Mouse (Mus musculus) adrenal gland, adult 18-20 months (tissue): ENCODE results near the gene Ctns. TPM values are rescaled to one million over a fixed set of nuclear protein-coding genes. Genes with fewer than 3 reads are reported as not detected.

ENCODE experiments used
- DNase-seq, 2 experiments: peaks; one replicate each; pipeline ENCODE4 v3.0.0; 2021 to 2022; ENCODE audit warnings: low spot score in 2 of 2
- total RNA-seq, 2 experiments: library from RNA; stranded (reverse); gene quantifications; 1 replicate in 1 of 2; 2 replicates in 1 of 2; pipeline ENCODE4 v1.2.3; 2021

Ctns gene
- total RNA-seq, 2 experiments from 2014 or later: 16.5 to 18.8 TPM

DNA sequence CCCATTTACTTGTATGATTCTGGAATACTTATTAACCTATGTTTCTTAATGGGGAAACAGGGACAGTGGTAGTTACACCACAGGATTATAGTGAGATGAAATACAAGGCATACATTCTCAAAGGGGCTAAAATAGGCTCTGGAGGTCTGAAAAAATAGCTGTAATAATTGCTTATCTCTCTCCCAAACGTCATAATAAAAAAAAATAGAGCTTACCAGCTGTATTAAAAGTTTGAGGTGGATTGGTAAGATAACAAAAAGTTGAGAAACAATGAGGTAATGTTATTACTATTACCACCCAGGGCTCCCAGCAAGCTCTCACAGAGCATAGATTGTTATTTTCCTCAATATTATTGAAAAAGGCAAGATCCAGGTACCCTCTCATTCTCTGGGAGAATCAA, 652 bp downstream of the Ctns start:
- no peak for DNase-seq

DNA sequence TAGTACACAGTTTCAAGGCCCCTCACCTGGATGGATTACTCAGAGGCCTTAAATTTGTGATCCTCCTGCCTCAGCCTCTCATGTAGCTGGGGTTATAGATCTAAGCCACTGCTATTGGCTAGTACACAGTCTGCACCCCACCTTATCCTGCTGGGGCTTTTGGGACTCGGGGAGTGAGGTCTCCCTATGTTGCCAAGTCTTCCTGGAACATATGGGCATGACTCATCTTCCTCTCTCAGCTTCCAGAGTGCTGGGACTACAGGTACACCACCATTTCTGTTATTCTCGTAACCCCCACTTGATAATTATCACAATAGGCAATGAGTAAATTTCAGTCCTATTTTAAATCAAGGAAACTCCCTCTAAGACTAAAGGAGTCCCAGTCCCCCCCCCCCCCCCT, 4.4 kb downstream of the Ctns start:
- DNase-seq: no peak

DNA sequence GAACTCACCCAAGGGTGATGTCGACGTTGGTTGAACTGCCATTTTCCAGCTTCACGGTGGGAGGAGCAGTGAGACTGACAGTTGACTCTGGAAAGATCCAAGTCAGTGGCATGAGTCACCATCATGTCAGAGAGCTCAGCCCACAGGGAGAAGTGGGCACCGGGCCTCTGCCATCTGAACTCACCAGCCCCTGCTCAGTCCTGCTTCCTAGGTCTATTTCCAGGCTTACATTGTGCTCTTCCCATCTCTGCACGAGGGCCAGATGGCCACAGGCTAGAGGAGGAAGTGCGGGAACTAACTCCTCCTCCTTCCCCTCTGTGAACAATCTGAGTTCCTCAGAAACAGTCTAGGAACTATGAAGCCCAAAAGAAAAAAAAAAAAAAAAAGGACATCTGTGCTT, 5.8 kb downstream of the Ctns start:
- DNase-seq: peak in 1 of 2 experiments; percentile 23

DNA sequence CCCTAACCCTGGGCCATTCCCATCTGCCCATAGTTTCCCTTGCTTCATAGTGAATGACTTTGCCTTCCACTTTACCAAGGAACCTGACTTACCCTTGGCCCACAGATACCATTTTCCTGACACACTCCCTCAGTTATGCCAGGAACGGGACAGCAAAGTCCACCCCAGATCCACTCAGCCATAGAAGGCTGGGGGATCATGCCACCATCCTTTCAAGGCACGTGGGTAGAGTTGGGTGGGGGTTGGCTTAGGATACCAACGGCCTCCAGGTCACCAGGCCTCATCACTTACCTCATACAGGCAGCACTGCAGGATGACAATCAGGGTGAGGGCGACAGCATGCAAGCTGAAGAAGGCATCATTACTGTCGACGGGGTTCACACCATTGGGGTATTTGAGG, 11.6 kb downstream of the Ctns start:
- DNase-seq: no peak

DNA sequence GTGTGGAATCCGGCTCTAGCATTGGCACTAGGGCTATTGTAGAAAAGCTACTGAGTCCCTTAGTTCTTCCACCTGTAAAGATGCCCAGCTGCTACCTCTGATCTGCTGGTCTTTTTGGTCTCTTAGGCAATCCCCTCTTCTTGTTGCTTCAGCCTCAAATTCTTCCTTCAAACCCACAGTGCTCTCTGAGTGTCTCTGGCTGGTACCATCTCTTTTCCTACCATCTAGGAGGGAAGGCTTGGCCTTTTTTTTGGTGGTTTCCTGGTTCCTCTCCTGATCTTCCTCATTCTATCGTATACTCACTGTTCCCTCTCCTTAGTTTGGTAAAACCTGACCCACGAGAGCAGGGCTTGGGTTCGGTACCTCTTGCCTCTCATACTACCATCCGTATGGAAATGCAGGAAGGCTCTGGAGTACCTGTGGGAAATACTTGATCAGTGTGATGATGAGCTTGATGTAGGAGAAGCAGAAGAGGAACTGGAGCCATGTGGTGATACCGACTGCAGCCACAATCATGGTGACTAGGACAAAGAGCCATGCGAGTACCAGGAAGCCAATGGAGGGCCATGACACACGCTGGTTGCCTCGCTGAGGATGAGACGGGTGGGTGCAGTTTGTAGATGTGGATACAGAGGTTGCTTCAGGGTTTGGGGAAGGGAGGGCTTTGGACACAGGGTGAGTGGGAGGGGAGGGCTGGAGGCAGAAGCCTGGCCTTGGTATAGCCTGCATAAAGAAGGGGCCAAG, 12.8 kb downstream of the Ctns start:
- DNase-seq: no peak

DNA sequence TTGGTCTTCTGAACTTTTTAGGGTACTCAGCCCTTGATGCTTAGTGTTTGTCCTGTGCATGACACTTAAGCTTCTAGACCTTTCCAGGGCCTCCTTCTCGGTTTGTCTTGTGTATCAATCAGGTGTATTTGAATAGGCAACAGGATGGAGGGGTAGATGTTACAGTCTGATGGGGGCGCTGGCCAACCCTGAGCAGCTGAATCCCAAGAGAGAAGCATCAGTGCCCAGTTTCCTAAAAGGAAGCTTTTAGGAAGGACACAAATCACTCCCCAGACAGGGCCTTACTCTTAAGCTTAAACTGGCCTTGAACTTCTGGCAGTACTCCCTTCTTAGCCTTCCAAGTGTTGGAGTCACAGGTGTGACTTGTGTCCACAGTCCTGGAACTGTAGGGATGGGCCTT, 20.9 kb downstream of the Ctns start:
- peak in 1 of 2 experiments; percentile 20 for DNase-seq

DNA sequence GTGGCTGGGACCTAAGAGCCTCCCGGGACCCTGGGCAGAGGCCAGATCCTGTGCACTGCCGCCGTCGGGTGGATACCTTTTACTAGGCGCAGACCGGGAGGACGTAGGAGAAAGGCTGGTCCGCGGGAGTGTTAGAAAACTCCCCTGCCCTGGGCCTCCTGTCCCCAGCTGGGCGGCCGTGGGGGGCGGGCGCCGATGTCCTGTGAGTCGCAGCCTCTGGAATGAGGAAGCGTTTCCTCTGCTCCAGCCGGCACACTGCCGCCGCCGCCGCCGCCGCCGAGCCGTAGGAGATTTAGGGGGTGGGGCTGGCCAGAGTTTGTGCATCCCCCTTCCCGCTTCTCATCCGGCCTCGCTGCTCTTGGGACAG, 21.4 kb downstream of the Ctns start:
- DNase-seq: peak; percentile 73 to 77

DNA sequence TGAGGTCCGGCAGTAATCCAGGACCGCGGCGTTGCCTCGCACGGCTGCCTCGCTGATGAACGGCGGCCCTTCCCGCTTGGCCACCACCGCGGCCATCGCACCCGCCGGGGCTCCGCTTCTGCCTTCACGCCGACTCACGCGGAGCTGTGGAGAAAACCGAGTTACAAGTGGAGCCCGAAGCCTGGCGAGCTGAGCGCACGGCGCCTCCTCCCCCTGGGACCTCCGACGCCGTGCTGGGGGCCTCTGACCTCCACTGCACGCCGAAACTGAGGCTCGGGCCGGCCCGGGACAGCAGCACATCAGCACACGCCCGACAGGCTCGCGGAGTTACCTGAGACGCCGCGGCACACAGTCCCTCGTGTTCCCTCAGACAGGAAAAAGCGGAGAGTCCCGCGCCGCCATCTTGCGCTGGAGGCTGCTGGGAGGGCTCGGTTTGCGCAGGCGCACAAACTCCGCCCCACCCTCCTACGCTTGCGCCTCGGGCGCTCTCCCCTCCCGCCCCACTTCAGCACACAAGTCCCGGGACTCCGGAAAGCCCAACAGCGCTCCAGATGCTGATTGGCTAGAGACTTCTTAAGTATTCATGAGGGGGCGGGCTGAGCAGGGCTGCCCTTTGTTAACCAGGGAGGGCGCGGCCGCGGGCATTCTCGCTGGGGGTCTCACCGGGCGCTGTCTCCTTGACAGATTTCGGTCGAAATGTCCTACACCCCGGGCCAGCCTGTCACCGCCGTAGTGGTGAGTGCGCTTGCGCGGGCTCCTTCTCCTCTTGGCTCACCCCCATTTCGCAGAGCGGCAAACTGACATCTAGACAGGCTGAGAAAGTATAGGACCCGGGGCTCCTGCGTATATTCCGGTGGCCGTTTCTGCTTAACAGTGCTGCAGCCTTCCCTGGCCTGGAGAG, 22.0 kb downstream of the Ctns start, which contains the start of the genes Emc6 and Tax1bp3:
Gene Emc6 (minus strand): TSS at position 430 of the 901 bp plus-strand sequence.
Gene Tax1bp3 (plus strand): TSS at position 476 of the 901 bp plus-strand sequence.
- DNase-seq: peak; percentile 95 to 97

DNA sequence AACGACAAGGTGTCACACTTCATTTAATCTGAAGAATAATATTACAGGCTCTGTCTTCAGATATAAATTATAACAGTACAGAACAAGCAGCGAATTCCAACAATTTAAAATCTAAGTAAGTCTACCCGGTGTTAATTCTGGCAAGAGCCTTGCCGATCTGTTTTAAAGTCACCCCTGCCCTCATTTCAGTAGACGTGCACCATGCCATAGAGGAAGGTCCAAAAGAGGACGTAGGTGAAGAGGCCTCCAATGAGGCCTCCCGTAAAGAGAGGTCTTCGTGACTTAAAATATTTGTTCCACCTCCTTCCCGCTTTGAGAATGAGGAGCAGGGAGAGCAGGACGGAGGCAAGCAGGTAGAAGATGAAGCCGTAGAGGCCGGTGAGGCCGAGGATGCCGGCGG, 22.7 kb downstream of the Ctns start:
- no peak for DNase-seq

DNA sequence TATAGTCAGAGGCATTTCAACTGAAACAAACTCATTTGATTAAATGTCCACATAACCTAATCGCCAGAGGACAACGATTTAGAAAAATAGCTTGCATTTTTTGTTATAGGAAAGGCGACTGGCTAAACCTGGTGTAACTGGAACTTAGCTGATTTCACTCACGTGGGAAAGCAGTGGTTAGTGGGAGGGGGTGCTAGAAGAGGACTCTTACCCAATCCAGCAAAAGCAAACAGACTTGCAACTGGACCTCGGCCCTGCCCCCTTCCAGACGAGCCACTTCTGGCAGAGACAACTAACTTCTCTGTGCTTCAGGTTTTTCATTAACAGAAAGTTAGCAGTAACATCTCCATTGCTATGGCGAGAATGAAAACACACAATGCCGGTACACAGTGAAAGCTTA, 23.2 kb downstream of the Ctns start:
- no peak for DNase-seq

DNA sequence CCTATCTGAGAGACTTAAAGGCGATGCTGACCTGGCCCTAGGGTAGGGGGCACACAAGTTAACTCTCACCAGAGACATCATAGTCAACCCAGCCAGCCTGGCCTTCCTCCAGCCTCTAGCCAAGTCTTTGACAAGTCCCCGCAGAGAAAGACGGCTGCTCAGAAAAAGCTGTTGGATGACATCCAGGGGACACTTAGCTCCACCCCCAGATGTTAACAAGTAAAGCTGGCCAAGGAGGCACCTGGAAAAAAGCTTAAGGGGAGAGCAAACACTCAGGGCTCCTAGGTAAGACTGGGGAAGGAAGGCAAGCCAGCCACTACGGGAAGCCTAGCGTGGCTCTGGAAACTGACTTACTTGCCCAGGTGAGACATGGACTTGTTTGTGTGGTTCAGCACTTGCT, 26.7 kb downstream of the Ctns start:
- DNase-seq: no peak

DNA sequence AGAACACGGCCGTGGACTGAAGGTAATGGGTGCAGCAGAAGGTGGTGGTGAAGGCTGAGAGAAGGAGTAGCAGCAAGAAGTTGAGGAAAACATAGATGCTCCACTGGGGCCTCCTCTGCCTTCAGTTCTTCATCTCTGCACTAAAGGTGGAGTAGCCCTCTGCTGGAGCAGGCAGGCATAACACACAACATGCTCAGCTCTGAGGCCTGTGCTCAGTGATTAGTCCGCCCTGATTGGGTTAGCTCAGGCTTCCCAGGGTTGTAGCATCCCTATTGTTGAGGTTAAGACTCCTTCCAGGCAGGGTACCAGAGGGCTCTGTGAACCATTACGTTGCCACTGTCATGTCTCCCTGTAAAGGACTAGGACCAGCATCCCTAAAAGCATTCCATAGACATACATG, 29.6 kb downstream of the Ctns start:
- peak; percentile 31 to 51 for DNase-seq

DNA sequence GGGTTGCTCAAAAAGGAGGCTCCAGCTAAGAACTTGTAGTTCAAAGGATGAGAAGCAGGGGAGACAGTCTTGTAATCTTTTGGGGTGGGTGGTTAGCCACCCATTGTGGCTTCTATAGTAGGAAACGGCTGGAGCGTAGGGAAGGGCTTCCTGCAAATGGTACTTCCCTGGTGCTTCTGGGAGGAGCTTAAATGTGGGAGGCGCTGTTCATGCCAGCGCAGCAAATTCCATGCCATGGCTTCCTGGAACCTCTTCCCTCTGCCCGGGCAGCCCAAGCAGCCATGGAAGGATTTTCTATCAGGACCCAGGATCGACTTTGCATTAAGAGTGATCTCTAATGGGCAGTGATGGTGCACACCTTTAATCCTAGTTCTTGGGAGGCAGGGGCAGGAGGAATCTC, 30.3 kb downstream of the Ctns start:
- DNase-seq: no peak

DNA sequence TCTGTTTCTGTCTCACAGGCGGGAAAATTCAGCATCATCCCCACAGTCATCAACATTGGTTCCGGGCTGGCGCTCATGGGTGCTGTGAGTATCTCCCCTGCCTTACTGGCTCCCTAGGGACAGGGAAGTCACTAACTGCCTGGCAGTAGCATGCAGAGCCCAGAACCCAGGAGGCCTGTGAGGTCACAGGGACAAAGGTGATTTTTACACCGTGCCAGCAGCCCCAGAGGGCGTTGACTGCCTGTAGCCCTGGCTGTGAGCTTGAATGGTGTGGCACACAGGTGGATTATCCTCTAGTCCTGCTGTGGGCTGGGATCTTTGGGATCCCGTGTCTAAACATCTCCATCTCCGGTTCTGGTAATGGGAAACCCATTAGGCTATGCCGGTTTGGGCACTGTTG, 30.8 kb downstream of the Ctns start:
- no peak for DNase-seq

DNA sequence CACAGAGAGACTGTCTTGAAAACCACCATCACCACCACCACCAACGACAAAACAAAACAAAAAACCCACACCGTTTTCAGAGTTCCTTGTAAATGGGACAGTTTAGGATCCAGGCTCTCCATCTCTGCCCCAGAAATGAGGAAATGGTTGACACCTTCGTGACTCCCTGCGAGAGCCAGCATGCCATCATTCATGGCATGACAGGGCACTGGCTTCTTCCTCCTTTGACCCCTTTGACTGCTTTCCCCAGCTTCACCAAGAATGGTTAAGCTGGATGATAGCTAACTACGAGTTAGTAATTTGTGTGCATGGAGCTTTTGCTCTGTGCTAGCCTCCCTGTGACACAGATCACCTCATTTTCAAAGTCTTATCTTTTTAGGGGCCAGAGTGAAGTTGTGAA, 36.6 kb downstream of the Ctns start:
- DNase-seq: no peak

DNA sequence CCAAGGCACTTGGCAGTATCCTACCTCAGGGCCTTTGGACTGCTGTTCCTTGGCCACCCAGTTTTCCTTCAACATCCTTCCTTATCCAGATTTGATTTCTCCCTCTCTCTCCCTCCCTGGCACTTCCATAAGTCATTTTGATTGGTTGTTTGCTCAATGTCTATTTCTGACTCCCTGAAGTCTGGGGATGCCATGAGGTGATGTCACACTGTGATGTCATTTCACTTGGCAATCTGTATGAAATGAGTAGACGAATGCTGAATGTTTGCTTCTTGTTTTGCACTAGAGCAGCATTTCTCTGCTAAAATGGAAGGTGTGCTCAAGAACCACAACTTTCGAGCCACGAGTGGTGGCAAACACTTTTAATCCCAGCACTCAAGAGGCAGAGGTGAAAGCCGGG, 37.2 kb downstream of the Ctns start:
- DNase-seq: no peak

DNA sequence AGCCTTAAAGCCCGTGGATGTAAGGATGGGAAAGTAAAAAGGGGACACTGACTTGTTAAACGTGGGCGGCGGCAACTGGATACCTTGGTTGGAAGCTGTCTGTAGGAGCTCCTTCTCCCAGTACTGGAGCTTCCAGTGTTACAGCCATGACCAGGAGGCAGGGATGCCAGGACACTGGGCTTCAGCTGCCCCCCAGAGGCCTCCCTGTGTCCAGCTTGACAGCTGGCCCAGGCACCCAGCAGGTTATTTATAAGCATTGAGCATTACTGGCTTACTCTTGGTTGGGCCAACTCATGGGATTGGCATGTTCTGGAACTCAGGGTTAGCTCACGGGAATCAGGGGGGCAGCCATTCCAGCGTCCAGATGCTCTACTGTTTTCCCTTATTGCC, 38.0 kb downstream of the Ctns start:
- no peak for DNase-seq

DNA sequence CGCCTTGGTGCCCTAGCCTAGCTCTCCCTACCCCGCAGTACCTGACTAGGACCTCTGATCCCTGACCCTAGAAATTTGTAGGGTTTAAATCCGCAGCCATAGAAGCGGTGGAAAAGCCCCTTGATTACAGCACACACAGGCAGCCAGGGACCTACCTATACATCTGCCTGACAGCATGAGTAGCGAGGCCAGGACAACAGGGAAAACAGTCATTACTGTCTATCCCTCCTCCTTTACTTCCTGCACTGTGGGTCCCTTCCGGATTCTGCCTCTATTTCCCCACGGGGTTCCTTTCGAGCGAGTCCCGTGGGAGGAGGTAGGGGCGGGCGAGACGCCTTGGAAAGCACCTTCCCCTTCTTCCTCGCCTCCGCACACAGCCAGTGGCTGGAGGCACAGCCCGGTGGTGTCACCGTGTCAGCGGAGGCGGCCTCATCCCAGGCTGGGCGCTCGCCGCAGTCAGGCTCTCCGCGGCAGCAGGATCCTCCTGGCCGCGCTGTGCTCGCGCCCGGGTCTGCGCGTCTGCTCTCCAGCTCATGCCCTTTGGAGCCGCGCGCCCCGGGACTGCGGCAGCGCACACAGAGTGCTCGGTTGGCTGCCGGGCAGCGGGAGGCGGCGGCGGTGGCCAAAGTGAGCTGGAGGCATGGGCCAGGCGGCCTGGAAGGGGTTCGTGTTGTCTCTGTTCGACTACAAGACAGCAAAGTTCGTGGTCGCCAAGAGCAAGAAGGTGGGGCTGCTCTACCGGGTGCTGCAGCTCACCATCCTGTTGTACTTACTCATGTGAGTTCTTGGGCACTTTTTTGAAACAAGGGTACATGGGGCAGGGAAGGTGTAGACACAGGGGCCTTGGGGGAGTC, 38.7 kb downstream of the Ctns start, which contains the start of gene P2rx5:
Gene P2rx5 (plus strand): TSS at position 465 of the 854 bp plus-strand sequence.
- DNase-seq: peak; percentile 21 to 52

DNA sequence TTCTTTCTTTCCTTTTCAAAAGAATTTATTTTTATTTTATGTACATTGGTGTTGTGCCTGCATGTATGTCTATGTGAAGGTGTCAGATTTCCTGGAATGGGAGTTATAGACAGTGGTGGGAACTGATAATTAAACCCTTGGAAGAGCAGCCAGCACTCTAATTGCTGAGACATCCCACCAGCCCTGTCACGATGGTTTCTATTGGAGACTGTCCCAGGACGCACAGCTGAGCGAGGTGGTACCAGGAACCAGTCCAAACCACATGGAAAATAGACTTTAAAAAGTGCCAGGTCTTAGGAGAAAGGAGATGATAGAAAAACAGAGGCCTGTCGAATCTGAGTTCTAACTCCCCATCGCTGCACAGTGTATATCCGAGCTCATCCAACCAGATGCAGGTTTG, 43.8 kb downstream of the Ctns start:
- no peak for DNase-seq

DNA sequence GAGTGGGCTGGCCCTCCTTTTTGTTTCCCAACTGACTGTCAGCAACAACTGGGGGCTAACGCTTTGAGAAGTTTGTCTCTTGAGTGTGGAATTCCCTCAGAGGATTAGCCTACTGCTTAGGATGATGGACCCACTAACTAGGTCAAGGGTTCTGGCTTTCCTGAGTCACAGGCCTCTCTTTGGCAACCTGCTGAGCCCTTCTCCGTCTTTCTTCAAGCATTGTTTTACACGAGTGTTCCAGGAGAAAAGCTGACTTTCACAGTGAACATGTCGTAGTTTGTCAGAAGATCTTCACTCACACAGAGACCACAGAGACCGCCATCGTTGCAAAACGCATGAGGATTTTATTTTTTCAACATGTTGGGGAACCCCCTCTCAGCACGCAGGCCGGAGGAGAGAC, 50.6 kb downstream of the Ctns start:
- DNase-seq: no peak

DNA sequence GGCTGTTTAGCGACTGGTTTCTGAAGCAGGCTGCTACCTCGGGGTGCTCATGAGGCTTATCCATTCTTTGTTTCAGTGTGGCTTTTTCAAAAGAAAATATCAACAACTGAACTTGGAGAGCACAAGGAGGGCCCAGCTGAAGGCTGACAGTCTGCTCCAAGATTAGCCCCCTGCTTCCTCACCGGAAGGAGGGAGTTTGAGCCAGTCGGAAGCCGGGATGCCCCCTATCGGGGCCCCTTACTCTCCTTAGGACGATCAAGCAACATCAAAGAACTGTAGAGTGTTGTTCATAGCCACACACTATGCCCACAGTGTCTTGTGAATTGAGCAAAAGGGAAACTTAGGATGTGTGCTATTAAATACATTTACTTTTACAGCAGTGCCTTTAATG, 51.9 kb downstream of the Ctns start:
- no peak for DNase-seq
